Mouse (Mus musculus) embryonic facial prominence, embryonic 15.5 days (tissue): Measurements from ENCODE around the gene Casp8. TPM values are rescaled to one million over a fixed set of nuclear protein-coding genes. Genes with fewer than 3 reads are reported as not detected.
A peak's percentile ranks its signal among the peaks of the same experiment; 100 is the strongest.
"Not testable (repeated sequence)": the region's sequence is repeated elsewhere in the genome, so short reads cannot be mapped to it uniquely, and the experiment has no call there.

Experiments
- ATAC-seq: fragments of 200-750 bp; cut with Nextera tagmentation; 2 replicates; pipeline ENCODE4 v1.8.0; 2017; ENCODE audit warnings: low read depth, moderate TSS enrichment; ENCODE audit not compliant: insufficient number of reproducible peaks, low FRiP score, low TSS enrichment
- H3K27ac ChIP-seq: fragments of 300-500 bp; sonication (generic); replicated peaks from 2 replicates; pipeline ENCODE4 v1.5.1; 2015; ENCODE audit warnings: mild to moderate bottlenecking, inconsistent platforms
- H3K27me3 ChIP-seq: fragments of 300-500 bp; sonication (generic); 2 replicates; pipeline ENCODE4 v1.6.1; 2015; ENCODE audit warnings: inconsistent platforms
- H3K36me3 ChIP-seq: fragments of 300-500 bp; sonication (generic); 2 replicates; pipeline ENCODE4 v1.6.1; 2015; ENCODE audit warnings: mild to moderate bottlenecking, inconsistent platforms
- H3K4me1 ChIP-seq: fragments of 300-500 bp; sonication (generic); 2 replicates; pipeline ENCODE4 v1.6.1; 2015; ENCODE audit warnings: inconsistent platforms
- H3K4me2 ChIP-seq: fragments of 300-500 bp; sonication (generic); replicated peaks from 2 replicates; pipeline ENCODE4 v1.6.1; 2015; ENCODE audit warnings: mild to moderate bottlenecking, inconsistent platforms
- H3K4me3 ChIP-seq: fragments of 300-500 bp; sonication (generic); replicated peaks from 2 replicates; pipeline ENCODE4 v1.5.1; 2015; ENCODE audit warnings: mild to moderate bottlenecking, inconsistent platforms
- H3K9ac ChIP-seq: fragments of 300-500 bp; sonication (generic); 2 replicates; pipeline ENCODE4 v1.6.1; 2015; ENCODE audit warnings: inconsistent platforms
- H3K9me3 ChIP-seq: fragments of 300-500 bp; sonication (generic); replicated peaks from 2 replicates; pipeline ENCODE4 v1.6.1; 2016; ENCODE audit warnings: inconsistent platforms
- WGBS: fragments of 180-500 bp; shearing (Covaris S2); methylation state at CpG from one replicate; pipeline ENCODE4 v1.1.7; 2015; 5-methylcytosine and 5-hydroxymethylcytosine counted together
- polyA plus RNA-seq: library from polyadenylated mRNA; unstranded; fragments of >200 nt; fragmentation: Nextera tagmentation; extraction: Ambion mirVana; gene quantifications from 2 replicates; pipeline ENCODE4 v1.2.1, GENCODE M21; 2015

Gene Casp8
- polyA plus RNA-seq, 1 experiment from 2014 or later, result 31.7 TPM

- 73% methylated on average over 3 of the region's 3 CpGs for WGBS
- H3K4me3 ChIP-seq, H3K27ac ChIP-seq, H3K36me3 ChIP-seq, ATAC-seq, H3K9me3 ChIP-seq, H3K4me1 ChIP-seq, H3K9ac ChIP-seq, H3K27me3 ChIP-seq, H3K4me2 ChIP-seq: not testable (repeated sequence)
Measured at GRCm38 (mm10) chr1:58860586-58860985, 65.4 kb downstream of the Casp8 start.

- H3K4me2 ChIP-seq, H3K36me3 ChIP-seq, H3K27ac ChIP-seq, H3K4me3 ChIP-seq, H3K9me3 ChIP-seq, H3K9ac ChIP-seq, H3K27me3 ChIP-seq, ATAC-seq, H3K4me1 ChIP-seq: not testable (repeated sequence)
- 85% methylated on average over 4 of the region's 4 CpGs for WGBS
Measured at GRCm38 (mm10) chr1:58876500-58876899, 81.3 kb downstream of the Casp8 start.

- H3K27ac ChIP-seq, H3K4me1 ChIP-seq, H3K27me3 ChIP-seq, H3K4me3 ChIP-seq, H3K9me3 ChIP-seq, ATAC-seq, H3K36me3 ChIP-seq, H3K4me2 ChIP-seq, H3K9ac ChIP-seq: not testable (repeated sequence)
- 92% methylated on average over 2 of the region's 2 CpGs for WGBS
Measured at GRCm38 (mm10) chr1:58879291-58879690, 84.1 kb downstream of the Casp8 start.

GRCm38 (mm10) chr1:58883279-58883678 lies 88.1 kb downstream of the Casp8 start:
- WGBS, result 89% methylated on average over 9 of the region's 9 CpGs
- not testable (repeated sequence) for H3K4me2 ChIP-seq

GRCm38 (mm10) chr1:58885646-58886045 lies 90.5 kb downstream of the Casp8 start:
- no peak overlapping the region for H3K4me3 ChIP-seq
- no peaks in the 10 kb centered on the region for H3K4me1 ChIP-seq
- H3K27me3 ChIP-seq, result no peaks in the 10 kb centered on the region
- no peak overlapping the region for H3K4me2 ChIP-seq
- no peak overlapping the region for H3K9ac ChIP-seq
- WGBS, result 80% methylated on average over 4 of the region's 4 CpGs
- no peak for ATAC-seq
- no peak overlapping the region for H3K27ac ChIP-seq
- no peaks in the 10 kb centered on the region for H3K36me3 ChIP-seq
- no peaks in the 10 kb centered on the region for H3K9me3 ChIP-seq

More at GRCm38 (mm10) chr1:58883279-58883678, 88.1 kb downstream of the Casp8 start:
- not testable (repeated sequence) for H3K4me1 ChIP-seq, H3K27ac ChIP-seq, H3K9ac ChIP-seq, H3K27me3 ChIP-seq, H3K4me3 ChIP-seq, H3K9me3 ChIP-seq, ATAC-seq, H3K36me3 ChIP-seq

- no peak overlapping the region for H3K9ac ChIP-seq
- H3K27ac ChIP-seq, result 0 out of 2 replicates have a peak overlapping the region, but pooled peaks have one; percentile 28
- H3K4me2 ChIP-seq, result no peak overlapping the region
- H3K4me1 ChIP-seq, result no peaks in the 10 kb centered on the region
- no peak overlapping the region for H3K4me3 ChIP-seq
- H3K36me3 ChIP-seq, result no peaks in the 10 kb centered on the region
- 63% methylated on average over 5 of the region's 5 CpGs for WGBS
- no peaks in the 10 kb centered on the region for H3K9me3 ChIP-seq
- no peak for ATAC-seq
- H3K27me3 ChIP-seq, result no peaks in the 10 kb centered on the region
Measured at GRCm38 (mm10) chr1:58889826-58890546, 94.8 kb downstream of the Casp8 start.

GRCm38 (mm10) chr1:58890697-58891290 lies 95.6 kb downstream of the Casp8 start:
- WGBS, result 60% methylated on average over 5 of the region's 5 CpGs
- H3K4me3 ChIP-seq, H3K27ac ChIP-seq, H3K4me1 ChIP-seq, H3K36me3 ChIP-seq, H3K4me2 ChIP-seq, H3K9ac ChIP-seq, ATAC-seq, H3K27me3 ChIP-seq, H3K9me3 ChIP-seq: not testable (repeated sequence)

- H3K4me3 ChIP-seq, H3K4me2 ChIP-seq, H3K9ac ChIP-seq, H3K27me3 ChIP-seq, H3K9me3 ChIP-seq, H3K4me1 ChIP-seq, ATAC-seq, H3K27ac ChIP-seq, H3K36me3 ChIP-seq: not testable (repeated sequence)
- 76% methylated on average over 2 of the region's 2 CpGs for WGBS
Measured at GRCm38 (mm10) chr1:58891481-58892170, 96.5 kb downstream of the Casp8 start.

GRCm38 (mm10) chr1:58892386-58892785 lies 97.2 kb downstream of the Casp8 start:
- not testable (repeated sequence) for H3K4me2 ChIP-seq, H3K4me3 ChIP-seq, H3K4me1 ChIP-seq, H3K9me3 ChIP-seq, H3K9ac ChIP-seq, ATAC-seq, H3K27ac ChIP-seq, H3K27me3 ChIP-seq, H3K36me3 ChIP-seq
- 63% methylated on average over 8 of the region's 8 CpGs for WGBS
